Mouse (Mus musculus): ENCODE results near the gene Pcdh15.
A peak's percentile ranks its signal among the peaks of the same experiment; 100 is the strongest.

Gene Pcdh15

DNA sequence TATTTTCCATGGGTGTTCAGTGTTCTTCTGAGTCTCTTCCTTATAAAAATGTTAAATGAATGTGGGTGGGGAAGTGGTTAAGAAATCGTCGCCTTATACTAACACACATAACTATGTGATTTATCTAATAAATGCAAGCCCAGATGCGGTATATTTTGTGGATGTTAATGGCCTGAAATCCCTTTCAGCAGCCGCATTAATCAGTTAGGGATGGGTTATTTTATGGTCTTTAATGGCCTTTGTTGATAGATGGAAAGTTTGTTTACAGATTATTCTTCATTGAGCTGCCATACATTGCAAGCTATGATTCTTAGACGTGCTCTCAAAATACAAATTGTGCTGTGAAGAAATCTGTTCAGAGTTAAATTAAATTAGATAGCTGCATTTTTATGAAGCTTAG, 884.9 kb downstream of the Pcdh15 start:
- DNase-seq: no peak

DNA sequence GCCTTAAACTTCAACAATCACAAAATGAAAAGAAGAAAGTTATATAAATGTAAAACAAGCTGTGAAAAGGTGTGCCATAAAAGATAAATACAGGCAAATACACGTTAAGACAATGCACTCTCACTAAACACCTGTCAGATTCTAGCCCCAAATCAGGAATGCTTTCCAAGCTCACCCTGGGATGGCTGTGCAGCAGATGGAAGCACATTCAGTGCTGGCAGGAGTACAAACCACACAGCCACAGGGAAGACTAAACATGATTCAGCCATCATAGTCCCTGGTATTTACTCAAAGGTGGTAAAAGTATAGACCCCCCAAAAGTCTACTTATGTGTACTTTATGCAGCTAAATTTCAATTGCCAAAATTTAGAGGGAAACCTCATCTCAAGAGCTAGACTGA, 909.7 kb downstream of the Pcdh15 start:
- DNase-seq: no peak

GRCm38 (mm10) chr10:74023091-74023490, 923.9 kb downstream of the Pcdh15 start:
- DNase-seq: no peak

GRCm38 (mm10) chr10:74053059-74053458, 953.9 kb downstream of the Pcdh15 start:
- no peak for DNase-seq

DNA sequence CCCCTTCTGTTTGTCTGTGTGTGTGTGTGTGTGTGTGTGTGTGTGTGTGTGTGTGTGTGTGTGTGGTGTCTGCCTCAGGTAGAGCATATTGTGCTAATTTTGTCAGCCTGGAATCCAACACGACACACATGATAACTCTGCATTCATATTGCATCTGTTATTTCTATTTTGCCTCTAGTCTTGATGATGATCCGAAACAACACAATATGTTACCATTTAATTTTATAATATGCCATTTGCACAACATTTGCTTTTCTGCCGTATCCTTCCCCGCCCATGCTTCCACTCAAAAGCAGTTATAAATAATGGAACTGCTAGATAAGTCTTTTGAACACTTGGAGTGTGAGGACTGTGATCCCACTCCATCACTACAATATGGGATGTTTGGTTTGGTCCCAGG, 987.5 kb downstream of the Pcdh15 start:
- no peak for DNase-seq

GRCm38 (mm10) chr10:74098296-74098695, 999.2 kb downstream of the Pcdh15 start:
- DNase-seq: no peak

DNA sequence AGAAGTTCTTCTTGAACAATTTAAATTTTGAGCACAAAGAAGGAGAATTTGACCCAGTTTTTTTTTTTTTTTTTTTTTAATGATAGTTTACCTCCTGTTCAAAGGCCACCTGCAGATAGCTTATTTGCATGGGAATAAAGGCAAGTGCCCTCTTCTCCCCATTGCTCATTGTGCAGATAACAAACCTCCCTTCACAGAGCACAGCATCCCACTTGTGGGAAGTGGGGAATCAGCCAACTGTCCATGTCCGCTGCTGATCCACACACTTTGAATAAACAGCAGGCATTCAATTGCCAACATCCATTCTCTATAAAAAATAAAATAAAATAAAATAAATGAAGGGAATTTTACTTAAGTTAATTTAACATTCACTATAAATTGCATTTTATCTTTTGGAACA, 1015.0 kb downstream of the Pcdh15 start:
- no peak for DNase-seq

DNA sequence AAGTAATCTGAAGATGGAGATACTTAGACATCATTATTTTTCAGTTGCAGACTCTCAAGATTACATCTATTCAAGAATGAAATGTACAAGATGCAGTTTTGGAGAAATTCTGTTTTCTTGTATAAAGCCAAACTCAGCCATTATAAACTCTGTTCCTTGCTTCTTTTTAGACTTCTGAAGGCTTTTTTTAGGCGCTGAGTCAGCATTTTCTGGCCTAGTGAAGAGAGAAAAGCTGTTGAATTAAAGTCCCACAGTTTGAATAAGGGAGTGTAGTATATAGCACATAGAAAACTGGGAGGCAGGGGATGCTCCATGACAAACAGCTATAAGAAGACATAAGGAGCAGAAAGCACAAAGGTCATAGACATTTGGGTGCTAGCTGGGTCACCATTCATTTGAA, 1017.7 kb downstream of the Pcdh15 start:
- DNase-seq: no peak

DNA sequence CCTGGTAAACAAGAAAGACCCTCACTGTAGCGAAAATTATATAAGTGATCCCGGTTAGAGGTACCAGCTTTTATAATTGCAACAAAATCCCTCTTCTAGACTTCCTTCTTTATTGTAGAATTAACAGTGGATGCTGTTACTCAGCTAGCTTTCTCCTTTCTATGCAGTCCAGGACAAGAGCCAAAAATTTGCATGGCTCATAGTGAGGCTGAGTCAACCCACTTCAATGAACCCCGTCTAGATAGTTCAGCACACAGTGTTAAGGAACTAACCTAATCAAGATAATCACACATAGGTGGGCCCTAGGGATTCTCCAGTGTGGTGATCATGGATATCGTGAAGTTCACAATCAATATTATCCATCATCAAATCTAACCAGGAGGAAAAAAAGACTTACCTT, 1024.3 kb downstream of the Pcdh15 start:
- no peak for DNase-seq

GRCm38 (mm10) chr10:74129192-74129591, 1030.0 kb downstream of the Pcdh15 start:
- DNase-seq: no peak

DNA sequence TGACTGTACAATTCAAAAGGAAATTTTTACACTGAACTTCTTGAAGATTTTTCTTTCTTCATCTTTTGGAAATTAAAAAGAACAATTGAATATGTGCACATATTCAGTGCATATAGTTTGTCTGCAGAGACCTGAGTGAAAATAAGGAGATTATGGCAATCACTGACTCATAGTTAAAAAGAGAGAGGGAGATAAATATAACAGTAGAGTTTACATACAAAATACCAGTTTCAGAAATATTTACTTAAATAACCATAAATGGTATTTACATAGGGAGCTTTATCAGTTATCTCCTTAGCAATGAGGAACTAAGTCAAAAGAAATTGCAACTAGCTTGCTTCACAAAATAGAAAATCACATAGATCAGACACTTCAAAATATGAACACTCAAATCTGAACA, 1030.5 kb downstream of the Pcdh15 start:
- no peak for DNase-seq

- no peak for DNase-seq
These were observed 1031.7 kb downstream of the Pcdh15 start for GRCm38 (mm10) chr10:74130805-74131204.

- no peak for DNase-seq
These were observed 1048.8 kb downstream of the Pcdh15 start for GRCm38 (mm10) chr10:74147966-74148365.

GRCm38 (mm10) chr10:74181921-74182320, 1082.8 kb downstream of the Pcdh15 start:
- no peak for DNase-seq

DNA sequence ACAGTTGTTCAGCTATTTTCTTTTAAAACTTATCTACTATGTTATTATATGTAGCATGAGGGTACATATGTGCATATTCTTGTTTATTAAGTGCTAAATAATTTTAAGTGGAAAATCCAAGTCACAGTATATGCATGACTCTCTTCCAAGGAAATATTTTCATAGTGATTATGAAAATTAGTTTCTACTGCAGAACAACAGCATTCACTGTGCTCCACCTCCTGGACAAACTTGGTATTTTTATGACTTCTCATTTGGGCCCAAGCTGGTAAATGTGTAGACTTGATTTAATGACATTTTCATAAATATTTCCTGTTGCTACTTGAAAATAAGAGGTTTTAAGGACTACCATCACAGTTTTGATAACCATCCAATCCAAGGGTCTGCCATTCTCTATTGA, 1104.5 kb downstream of the Pcdh15 start:
- DNase-seq: peak in 1 of 2 experiments; percentile 27

DNA sequence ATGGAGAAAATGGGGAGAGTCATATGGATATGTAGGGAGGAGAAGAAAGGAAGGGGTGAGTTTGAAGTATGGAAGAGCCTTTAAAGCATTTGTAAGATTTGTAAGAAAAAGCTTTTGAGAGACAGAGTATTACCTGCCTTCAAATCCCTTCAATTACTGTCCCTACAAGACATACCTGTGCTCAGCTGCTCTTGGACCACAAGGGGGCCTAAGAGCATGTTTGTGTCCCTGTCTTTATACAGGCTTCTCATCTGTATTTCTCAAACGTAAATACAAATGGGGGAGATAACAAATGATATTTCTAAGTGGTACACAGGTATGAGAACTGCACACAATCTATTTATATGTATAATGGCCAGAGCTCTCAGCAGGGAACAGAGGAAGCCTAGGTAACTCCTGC, 1118.1 kb downstream of the Pcdh15 start:
- peak in 1 of 2 experiments; percentile 10 for DNase-seq

- no peak for DNase-seq
These were observed 1121.3 kb downstream of the Pcdh15 start for GRCm38 (mm10) chr10:74220439-74220838.

DNA sequence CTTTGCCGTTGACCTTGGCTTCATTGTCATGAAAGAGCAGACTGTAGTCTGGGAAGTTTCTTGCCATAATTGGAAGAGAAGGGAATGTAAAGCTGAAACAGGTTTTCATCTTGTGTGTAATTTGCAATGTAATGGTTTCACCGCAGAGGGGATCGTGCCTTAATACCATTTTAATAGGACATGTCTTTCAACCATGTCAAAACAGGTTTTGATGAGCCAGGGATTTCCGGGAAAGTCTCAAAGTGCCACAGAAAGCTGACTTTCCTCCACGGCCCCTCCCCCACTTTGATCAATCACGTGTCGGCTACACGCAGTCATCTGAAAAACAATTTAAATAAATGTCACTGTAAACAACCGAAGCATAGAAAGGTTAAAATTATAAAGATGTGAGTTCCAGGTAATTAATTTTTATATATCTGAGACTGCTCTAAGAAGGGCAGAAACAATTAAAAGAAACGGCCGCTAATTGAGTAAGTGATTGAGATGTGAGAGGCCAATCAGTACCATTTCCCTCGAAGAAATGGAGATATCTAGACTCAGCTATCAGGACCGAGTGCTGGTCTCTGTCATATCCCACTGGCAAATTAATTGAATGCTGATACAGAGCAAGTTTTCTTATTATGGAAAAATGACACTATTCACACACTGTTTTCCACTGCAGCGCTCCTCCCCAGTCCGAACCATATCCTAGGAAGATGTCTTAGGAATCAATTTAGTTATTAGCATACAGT, 1158.7 kb downstream of the Pcdh15 start:
- DNase-seq: no peak

GRCm38 (mm10) chr10:74258639-74259038, 1159.5 kb downstream of the Pcdh15 start:
- DNase-seq: no peak

DNA sequence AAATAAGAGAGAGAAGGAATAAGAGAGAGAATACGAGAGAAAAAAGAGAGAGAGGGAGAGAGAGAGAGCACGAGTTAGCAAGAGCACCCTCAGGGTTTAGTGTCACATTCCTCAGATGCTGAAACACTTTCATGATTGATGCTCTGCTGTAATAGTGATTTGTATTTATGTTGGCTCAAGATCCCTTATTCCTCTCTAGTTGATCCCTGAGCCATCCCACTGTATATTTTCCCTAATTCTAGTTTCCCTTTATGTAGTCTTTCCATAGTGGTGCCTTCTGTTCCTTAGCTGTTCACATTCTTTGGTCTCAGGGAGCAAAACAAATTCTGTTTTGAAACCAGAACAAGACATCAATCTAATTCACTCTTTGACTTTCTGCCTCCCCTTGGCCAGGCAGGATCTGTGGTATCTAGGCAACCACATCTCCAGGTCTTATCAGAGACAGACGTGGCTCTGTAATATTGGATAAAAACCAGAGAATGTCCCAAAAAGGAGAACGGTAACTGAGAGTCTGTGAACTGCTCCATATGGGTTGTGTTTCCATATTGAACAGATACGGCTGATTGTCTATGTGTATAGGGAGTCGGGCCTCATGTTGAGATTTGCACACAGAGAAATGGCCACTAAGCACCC, 1170.6 kb downstream of the Pcdh15 start:
- DNase-seq: no peak

DNA sequence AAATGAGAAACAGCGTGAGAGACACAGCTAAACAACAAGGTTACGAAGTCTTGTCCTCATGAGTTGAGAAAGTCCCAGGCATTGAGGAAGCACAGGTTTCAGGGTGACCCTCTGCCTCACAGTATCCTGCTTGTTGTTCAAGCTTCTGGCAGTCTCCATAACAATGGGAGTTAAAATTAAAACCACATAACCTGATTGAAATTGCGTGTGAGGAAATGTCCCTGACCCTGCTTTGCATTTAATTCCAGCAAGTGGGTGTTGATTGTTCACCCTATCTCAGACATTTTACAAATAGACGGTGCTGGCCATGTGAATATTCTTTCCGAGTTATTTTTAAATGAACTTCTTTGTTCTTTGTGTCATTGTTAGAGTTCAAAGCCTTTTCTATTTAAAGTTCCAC, 1171.8 kb downstream of the Pcdh15 start:
- no peak for DNase-seq

GRCm38 (mm10) chr10:74304120-74304519, 1205.0 kb downstream of the Pcdh15 start:
- DNase-seq: no peak

- peak in 1 of 2 experiments; percentile 9 for DNase-seq
These were observed 1206.5 kb downstream of the Pcdh15 start for GRCm38 (mm10) chr10:74305439-74306158.

DNA sequence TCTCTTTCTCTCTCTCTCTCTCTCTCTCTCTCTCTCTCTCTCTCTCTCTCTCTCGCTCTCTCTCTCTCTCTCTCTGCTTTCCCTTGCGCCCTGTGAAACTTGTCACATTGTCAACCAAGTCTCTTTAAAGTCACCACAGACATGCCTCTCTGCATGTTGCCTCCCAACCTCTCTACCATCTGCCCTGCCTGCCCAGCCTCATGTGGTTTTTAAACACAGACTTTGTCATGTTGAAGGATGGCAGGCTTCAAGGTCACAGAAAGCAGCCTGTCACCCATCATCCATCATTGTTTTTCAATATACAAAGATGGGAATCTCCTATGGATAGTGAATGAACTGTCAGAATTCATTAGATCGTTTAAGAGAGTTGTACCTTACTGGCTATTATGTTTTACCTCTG, 1207.9 kb downstream of the Pcdh15 start:
- DNase-seq: no peak
